Mouse (Mus musculus): ENCODE results near the gene Tex9.
"Not testable (repeated sequence)": the region's sequence is repeated elsewhere in the genome, so short reads cannot be mapped to it uniquely, and the experiment has no call there.

Gene Tex9

DNA sequence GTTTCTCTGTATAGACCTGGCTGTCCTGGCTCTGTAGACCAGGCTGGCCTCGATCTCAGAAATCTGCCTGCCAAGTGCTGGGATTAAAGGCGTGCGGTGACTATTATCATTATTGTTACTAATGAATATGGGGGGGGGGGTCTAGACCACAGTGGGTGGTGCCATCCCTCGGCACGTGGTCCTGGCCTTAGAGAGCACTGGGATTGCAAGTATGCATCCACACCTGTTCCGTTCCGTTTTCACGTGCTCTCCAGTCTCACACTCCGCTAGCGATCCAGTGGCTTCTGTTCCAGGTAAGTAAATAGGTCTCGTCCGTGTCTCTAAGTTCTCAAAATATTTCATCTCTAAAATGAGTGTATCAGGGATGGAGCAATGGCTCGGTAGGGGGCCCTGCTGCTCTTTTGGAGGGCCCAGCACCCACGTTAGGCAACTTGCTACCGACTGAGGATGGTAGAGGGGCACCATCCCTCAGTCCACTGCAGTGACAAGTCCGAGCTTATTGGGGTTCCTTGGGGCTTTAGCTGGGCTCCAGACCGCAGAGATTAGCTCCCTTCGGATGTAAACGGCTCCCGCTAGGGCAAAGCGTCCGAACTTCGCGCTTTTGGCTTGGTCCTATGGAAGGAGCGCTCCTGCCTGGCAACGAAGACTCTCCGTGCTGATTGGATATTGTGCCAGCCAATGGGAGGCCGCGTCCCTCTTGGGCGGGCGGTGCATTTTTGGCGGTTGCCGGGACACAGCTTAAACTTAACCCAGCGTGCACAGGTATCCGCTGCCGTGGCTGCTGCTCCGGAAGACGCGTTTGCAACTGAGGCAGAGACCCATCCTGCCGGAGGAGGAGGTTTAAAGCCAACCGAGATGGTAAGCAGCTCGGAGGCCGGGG lies 54.0 kb downstream of the Tex9 start, which contains the start of gene Mns1:
Gene Mns1 (plus strand): TSS at position 190 of the 880 bp plus-strand sequence.
- peak; percentile 96 for DNase-seq

DNA sequence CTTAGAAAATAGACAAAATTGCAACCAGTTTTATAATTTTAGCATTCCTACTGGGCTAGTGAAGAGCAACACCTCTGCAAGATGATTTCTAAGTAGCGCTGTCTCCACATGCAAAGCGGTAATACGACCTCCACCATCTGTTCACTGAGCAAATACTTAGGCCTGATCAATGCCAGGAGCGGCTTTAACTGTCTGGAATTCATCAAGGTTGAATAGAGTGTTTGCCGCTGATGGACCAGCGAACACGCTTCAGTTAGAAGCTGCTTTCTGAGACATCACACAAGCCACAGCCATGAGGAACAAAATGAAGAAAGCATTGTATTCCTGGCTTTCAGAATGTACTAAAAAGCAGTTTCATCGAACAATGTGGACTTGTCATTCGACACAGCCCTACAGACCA lies 57.1 kb downstream of the Tex9 start:
- DNase-seq: no peak

DNA sequence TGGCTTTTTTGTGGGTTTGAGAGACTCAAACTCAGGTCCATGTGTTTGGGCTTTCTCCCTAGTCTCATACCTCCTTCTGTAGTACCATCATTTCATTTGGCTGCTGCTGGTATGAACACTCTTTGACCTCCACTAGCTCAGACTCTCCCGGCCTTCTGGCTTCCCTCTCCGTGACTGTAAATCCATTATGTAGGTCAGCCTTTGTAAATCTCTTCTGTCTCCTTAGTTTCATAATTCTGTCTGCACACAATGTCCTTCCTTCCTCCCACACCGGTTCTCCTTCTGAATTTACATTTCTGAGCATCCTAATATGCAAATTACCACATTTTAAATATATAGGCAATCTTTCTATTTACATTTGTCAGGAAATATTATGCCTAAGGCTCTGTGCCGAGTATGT lies 64.2 kb downstream of the Tex9 start:
- DNase-seq: no peak

DNA sequence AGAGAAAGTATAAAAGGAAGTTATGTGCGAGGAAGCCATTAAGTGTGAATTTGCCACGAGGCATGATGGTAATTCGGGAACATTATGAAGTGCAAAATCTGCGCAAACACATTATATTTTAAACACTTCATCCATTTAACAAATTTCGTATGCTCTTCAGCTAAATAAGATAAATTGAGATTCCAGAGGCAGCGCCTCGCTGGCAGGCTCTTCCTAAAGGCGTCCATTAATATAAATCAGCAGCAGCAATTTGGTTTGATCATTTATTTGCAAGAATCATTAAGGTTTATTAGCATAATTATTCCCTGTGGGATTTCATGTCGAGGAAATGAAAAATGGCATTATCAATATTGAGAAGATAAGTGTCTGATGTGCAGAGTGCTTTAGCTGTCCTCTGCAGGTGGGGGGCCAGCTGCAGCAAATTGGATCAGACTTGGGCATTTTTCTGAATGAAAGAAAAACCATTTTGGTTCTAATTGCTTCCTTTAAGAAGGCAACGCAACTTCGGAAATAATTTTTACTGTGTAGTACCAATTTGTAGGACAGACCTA lies 66.6 kb downstream of the Tex9 start:
- DNase-seq: no peak

DNA sequence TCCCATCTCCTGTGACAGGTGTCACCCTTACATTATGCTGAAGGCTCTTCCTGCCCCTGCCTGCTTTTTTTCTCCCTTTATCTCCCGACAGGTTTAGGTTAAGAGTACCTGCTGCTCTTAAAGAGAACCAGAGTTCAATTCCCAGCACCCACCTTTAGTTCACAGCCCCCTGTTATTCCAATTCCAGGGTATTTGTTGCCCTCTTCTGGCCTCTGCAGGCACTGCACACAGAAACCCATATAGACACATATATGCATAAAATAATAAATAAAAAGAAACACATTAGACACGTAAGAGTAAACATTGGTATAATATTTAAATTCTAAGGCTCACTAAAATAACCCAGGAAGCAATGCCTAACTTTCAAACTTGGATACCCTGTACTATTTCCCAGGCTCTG lies 69.3 kb downstream of the Tex9 start:
- no peak for DNase-seq

DNA sequence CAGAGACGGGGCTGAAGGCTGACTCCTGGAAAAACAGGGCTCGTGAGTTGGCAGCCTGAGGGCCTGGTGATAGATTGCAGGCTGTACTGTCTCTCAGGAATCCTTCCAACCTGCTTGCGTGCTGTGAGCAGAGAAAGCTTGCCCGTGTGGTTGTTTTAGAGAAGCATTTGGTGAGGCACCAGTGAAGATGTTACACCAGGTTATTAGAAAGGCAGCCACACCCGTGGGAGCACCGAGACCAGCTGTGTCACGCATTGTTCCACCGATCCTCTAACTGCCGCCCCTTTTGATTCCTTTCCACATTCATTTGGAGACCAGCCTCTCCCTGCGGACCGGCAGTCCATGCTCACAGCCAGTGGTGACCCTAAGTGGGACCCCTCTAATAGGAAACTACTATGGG lies 69.7 kb downstream of the Tex9 start:
- DNase-seq: no peak

DNA sequence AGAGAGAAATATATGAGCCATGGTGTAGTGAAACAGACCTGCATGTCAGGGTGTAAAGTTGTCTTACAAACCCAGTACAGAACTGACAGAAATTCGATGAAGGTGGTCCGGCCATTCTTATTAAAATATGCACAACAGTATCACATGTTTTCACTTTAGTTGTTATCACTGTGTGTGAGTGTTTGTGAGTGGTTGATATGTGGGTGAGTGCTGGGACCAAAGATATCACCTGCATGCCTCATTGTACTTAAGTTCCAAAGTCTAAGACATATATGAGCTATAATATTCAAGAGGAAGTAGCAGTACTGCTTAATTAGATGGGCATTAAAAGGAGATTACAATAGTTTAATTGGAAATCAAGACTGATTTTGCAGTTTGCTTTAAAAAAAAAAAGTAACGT lies 71.5 kb downstream of the Tex9 start:
- DNase-seq: no peak

DNA sequence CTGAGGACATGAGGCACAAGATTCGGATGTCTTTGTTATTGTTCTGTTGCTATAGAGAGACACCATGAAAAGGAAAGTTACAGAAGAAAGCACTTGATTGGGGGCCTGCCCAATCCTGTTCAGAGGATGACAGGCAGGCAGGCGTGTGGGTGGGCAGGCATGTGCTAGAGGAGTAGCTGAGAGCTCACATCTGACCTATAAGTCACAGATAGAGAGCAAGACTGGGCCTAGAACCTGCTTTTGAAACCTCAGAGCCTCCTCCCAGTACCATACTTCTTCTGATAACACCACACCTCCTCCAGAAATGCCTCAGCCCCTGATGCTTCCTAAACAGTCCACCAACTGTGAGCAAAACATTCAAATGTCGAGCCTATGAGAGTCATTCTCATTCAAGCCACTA lies 73.6 kb downstream of the Tex9 start:
- DNase-seq: no peak

DNA sequence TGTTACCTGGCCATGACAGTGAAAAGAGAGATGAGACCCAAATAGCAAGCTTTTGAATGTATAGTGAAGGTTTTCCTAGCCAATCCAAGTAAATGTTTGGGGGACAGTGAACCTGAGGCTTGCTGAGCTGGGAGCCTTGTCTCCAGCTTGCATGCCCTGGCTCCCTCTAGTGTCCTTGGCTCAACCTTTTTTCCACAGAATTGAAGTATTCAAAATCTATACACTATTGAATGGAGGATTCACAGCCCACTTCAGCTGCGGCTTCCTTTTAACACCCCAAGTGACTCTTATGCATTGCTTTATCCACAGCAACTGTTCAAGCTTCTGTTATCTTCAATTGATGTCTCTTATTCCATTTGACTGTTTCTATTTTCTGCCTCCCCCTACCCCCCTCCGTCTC lies 80.3 kb downstream of the Tex9 start:
- DNase-seq: no peak

DNA sequence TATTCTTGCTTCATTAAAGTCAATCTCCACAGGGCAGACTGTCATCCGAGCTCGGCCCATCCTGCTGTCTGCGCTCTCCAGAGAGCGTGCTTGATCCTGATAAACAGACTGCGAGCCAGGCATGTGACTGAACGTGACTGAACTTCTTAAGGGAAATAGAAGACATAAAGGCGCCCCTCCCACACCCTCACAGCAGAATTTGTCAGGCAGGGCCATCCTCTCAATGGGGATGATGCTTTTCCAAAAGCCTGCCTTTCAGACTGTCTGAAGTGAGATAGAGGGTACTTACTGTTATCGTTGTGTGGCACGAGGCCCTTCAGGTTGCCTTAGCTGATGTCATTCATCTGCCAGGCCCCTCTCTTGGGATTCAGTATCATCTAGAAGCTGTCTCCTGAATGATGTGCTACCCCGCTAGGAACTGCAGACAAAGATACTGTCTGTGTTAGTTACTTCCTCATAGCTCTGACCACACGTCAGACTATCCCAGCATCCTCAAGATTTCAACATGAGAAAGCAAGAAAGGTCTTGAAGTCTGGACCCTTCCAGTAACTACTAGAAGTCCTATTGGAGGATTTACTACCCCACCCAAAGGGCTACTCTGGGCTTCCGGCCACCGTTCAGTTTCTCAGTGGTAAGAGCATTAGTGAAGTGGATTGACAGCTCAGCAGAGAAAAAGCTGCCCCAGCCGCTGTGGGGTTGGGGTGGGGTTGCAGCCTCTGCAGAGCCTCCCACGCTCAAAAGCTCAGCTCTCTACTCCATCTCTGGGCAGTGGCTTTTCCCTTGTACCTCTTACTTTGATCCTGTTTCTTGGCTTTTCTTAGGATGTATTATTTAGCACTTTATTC lies 82.4 kb downstream of the Tex9 start:
- DNase-seq: peak; percentile 17

DNA sequence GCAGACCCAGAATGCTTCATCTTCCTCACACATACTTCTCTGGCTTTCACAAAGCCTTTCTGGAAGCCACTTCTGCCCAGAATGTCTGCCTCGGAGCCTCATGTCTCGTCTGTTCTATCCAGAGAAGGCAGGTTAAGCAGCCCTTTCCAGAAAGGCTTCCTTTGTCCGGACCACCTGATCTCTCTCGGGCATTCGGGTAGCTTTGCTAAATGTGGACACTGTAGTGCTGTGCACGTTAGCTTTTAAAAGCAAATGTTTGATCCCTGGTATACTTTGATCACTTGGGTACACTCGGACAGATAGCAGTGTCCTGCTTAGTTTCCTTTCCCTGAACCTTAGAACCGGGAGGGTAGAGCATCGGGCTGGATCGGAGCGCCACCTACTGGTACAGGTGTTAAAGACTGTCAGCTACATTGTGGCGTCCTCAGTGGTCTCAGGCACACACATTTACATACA lies 83.9 kb downstream of the Tex9 start:
- DNase-seq: peak; percentile 84

DNA sequence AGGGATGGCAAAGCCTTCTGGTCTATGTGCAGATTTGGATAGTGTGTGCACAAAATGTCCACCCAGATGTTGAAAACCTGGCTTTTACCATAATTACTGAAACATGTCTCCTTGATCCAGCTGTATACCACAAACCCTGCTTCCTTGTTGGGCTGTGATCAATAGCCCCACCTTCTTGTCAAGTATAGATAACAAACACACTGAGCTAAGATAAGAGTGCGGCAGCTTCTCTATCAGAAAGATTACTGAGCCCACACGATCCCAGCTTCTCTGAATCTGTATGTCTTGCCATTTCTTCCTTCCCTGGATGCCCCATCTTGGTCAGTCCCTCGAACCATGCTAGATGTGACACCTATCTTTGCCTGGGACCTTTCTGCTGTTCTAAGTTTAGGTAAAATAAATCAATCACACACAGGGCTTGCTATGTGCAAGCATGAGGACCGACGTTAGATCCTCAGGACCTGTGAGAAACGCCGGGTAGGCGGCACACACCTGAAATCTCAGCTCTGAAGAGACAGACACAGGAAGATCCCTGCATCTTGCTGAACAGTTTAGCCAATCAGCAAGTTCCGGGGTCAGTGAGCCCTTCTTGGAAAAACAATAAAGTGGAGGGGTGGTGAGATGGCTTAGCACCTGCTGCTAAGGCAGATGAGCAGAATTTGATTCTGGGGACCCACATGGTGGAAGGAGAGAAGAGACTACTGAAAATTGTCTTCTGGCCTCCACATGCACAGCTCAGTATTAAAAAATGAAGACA lies 86.0 kb downstream of the Tex9 start:
- no peak for DNase-seq

DNA sequence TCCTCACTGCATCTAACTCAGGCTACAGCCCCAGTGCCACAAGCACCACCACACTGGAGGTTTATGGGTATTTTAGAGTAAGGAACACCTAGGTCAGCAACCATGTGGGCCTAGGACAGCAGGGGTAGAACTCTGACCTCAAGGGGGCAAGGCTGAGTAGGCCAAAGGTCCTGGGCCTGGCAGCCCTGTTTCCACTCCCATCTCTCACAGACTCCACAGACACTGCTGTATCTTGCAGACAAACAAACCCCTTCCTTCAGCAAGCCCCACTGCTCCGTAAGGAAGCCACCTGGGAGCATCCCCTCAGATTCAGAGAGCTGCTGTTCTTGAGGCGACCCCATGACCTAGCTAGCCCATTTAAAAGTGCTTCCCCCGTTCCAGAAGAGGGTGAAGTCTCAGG lies 87.1 kb downstream of the Tex9 start:
- no peak for DNase-seq

DNA sequence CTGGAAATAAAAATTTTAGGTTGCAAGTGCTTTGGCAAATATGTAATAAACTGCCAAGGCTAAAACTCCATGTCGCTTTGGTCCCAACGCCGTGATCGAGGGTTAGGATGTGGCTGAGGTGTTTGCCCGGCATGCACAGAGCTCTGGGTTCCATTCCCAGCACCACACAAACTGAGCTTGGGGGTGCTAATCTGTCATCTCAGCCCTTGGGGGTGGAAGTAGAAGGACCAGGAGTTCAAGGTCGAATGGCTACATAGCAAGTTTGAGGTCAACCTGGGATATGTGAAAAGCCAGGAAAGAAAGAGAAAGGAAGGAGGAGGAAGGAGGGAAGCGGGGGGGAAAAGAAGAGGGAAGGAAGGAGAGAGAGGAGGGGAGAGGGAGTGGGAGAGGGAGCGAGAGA lies 87.6 kb downstream of the Tex9 start:
- no peak for DNase-seq

DNA sequence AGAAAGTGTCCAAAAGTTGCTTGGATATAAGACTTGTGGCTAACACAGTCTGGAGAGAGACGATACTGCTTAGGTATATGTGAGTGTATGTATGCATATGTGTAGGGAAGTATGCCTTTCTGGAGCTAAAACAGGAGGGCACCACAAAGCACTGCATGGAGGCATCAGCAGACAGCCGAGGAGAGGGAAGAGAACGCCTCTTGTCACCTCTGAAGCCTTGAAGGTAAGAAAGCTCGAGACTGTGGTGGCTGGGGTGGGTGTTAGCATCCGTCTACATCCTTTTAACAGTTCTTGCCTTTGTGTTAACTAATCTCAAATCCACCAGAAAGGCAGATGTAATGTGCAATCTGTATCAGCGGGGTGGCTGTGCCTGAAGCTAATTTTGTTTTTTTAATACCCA lies 88.6 kb downstream of the Tex9 start:
- DNase-seq: no peak

DNA sequence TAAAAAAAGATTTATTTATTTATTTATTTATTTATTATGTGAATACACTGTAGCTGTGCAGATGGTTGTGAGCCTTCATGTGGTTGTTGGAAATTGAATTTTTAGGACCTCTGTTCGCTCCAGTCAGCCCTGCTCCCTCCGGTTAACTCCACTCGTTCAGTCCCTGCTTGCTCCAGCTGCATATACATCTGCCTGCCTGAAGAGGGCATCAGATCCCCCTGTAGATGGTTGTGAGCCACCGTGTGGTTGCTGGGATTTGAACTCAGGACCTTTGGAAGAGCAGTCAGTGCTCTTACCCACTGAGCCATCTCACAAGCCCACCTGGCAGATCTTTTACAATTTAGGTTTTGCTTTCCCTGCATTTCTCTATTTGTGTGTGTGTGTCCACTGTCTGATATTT lies 90.2 kb downstream of the Tex9 start:
- not testable (repeated sequence) for DNase-seq
